Mouse (Mus musculus) midbrain, embryonic 12.5 days (tissue): ENCODE measurements at regions not wholly inside any gene's neighbourhood (a gene's known extent, or its start where the extent isn't known, plus 50 kb on each side); places are given as distances from the start of the nearest gene placed in this dataset.

ENCODE experiments used
- ATAC-seq: fragments of 200-750 bp; cut with Nextera tagmentation; 2 replicates; pipeline ENCODE4 v1.8.0; 2017; ENCODE audit warnings: low read depth, moderate TSS enrichment, moderate library complexity; ENCODE audit not compliant: low FRiP score
- H3K27ac ChIP-seq: fragments of 300-500 bp; sonication (generic); replicated peaks from 2 replicates; pipeline ENCODE4 v1.5.1; 2016; ENCODE audit warnings: mild to moderate bottlenecking
- H3K27me3 ChIP-seq: fragments of 300-500 bp; sonication (generic); 2 replicates; pipeline ENCODE4 v1.6.1; 2016; ENCODE audit warnings: mild to moderate bottlenecking
- H3K36me3 ChIP-seq: fragments of 300-500 bp; sonication (generic); 2 replicates; pipeline ENCODE4 v1.6.1; 2016
- H3K4me1 ChIP-seq: fragments of 300-500 bp; sonication (generic); 2 replicates; pipeline ENCODE4 v1.6.1; 2016
- H3K4me2 ChIP-seq: fragments of 300-500 bp; sonication (generic); replicated peaks from 2 replicates; pipeline ENCODE4 v1.6.1; 2016; ENCODE audit warnings: mild to moderate bottlenecking, moderate library complexity
- H3K4me3 ChIP-seq: fragments of 300-500 bp; sonication (generic); 2 replicates; pipeline ENCODE4 v1.5.1; 2016; ENCODE audit warnings: mild to moderate bottlenecking
- H3K9ac ChIP-seq: fragments of 300-500 bp; sonication (generic); replicated peaks from 2 replicates; pipeline ENCODE4 v1.6.1; 2016; ENCODE audit warnings: mild to moderate bottlenecking, moderate library complexity
- H3K9me3 ChIP-seq: fragments of 300-500 bp; sonication (generic); 2 replicates; pipeline ENCODE4 v1.6.1; 2016; ENCODE audit warnings: mild to moderate bottlenecking
- whole genome bisulfite sequencing: fragments of 180-500 bp; shearing (Covaris S2); methylation state at CpG from one replicate; pipeline ENCODE4 v1.1.7; 2016; 5-methylcytosine and 5-hydroxymethylcytosine counted together

DNA sequence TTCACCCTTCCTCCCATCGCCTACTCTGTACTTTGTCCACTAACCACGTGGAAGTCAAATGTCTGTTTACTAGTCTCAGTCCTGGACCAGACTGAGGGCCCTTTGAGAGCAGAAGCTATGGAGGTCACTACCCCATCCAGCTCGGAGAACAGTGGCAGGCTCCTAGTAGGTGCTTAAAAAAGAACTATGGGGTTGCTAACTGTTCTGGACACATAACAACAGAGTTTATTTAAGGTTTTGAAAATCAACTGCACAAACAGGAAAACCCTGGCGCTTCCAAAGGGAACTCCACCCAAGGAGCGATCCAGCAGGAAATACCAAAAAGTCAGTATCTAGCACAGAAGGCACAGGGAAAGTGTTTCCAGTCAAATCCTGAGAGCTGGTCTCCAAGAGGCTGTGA is 75.5 kb upstream of the Klf9 start:
- Histone ChIP-seq H3K4me1 (no peaks in the 10 kb centered on the region), H3K36me3 (no peaks in the 10 kb centered on the region), H3K4me2 (no peak overlapping the region), H3K9me3 (no peaks in the 10 kb centered on the region), H3K27me3 (no peaks in the 10 kb centered on the region), H3K9ac (no peak overlapping the region), H3K4me3 (no peak overlapping the region), H3K27ac (no peak overlapping the region)
- WGBS = 79% methylated on average over 5 of the region's 5 CpGs
- no peak for ATAC-seq

DNA sequence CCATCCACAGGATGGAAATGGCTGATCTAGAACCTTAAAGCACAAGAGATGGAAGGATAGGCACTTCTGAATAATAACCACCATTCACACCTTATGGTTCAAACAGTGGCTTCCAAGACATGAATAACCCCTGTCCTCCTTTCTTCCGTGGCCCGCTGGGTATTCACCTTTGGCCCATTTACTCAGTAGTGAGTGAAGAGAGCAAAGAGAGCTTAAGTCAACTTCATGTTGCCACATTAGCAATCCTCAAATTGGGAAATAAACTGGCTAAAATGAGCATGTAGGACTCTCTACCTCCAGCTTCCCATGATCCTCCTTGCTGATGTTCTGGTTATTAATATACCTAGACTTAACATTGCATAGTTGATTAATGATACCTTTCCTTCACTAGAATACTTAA is 74.3 kb upstream of the Klf9 start:
- ATAC-seq = no peak
- no peaks in the 10 kb centered on the region for H3K9me3 ChIP-seq
- WGBS = 89% methylated on average over 2 of the region's 2 CpGs

DNA sequence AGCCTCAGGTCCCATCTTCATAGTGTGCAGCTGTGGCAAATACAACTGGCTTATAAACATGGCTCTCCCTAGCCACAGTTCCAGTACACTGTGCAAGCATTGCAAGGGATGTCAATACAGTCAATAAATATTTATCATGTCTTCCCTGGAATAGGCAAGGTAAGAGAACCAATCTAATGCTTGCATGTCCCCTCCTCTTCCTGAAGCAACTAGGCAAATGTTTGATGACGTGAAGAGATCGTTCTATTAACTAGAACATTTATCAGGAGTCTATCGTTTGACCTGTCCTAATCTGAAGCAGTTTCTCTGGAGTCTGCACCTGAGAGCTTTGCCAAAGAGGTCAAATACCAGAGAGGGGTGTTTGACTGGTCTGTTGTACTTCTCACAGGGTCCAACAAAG is 72.4 kb upstream of the Klf9 start:
- H3K4me2 ChIP-seq = no peak overlapping the region
- no peaks in the 10 kb centered on the region for H3K4me1 ChIP-seq
- 92% methylated on average over 3 of the region's 3 CpGs for WGBS
- no peak for ATAC-seq
- no peak overlapping the region for H3K9ac ChIP-seq
- H3K36me3 ChIP-seq = no peaks in the 10 kb centered on the region
- no peaks in the 10 kb centered on the region for H3K27me3 ChIP-seq
- H3K9me3 ChIP-seq = no peaks in the 10 kb centered on the region
- H3K27ac ChIP-seq = no peak overlapping the region
- H3K4me3 ChIP-seq = no peak overlapping the region

More for the DNA sequence above, 74.3 kb upstream of the Klf9 start:
- no peak overlapping the region for H3K27ac ChIP-seq
- H3K4me2 ChIP-seq = no peak overlapping the region
- H3K27me3 ChIP-seq = no peaks in the 10 kb centered on the region
- no peak overlapping the region for H3K9ac ChIP-seq
- no peaks in the 10 kb centered on the region for H3K36me3 ChIP-seq
- no peaks in the 10 kb centered on the region for H3K4me1 ChIP-seq
- no peak overlapping the region for H3K4me3 ChIP-seq

DNA sequence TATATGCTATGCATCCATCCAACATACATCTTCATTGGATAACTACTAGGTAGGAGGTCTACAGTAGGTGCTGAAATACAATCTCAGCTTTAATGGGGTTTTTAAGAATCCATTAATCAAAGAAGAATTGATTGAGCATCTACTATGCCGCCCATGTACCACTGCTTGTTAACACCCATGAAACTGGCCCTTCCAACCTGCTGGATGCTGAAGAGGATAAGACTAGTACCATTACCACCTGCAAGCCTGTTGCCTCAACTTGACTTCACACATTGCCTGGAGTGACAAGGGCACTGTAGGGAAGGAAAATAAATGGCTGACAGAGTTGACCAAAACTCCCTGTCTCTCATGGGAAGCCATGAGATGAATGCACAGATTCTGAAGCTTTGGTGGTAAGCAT is 71.4 kb upstream of the Klf9 start:
- H3K4me2 ChIP-seq = no peak overlapping the region
- ATAC-seq = no peak
- no peak overlapping the region for H3K4me3 ChIP-seq
- H3K9me3 ChIP-seq = no peaks in the 10 kb centered on the region
- 94% methylated on average over 1 of the region's 1 CpGs for WGBS
- H3K27me3 ChIP-seq = no peaks in the 10 kb centered on the region
- H3K9ac ChIP-seq = no peak overlapping the region
- no peak overlapping the region for H3K27ac ChIP-seq
- H3K36me3 ChIP-seq = no peaks in the 10 kb centered on the region
- H3K4me1 ChIP-seq = no peaks in the 10 kb centered on the region

DNA sequence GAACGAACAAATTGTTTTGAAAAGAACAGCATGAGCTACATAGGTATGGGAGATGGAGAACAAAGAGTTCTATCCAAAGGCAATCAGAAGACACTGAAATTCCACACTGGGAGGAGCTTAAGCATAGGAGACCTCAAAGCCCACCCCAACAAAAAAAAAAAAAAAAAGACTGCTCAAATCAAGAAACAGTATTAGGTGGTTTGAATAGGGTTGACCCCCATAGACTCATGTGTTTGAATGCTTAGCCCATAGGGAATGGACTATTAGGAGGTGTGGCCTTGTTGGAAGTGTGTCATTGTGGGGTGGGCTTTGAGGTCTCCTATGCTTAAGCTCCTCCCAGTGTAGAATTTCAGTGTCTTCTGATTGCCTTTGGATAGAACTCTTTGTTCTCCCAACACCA is 70.0 kb upstream of the Klf9 start:
- H3K9ac ChIP-seq = no peak overlapping the region
- no peak overlapping the region for H3K4me2 ChIP-seq
- no peaks in the 10 kb centered on the region for H3K36me3 ChIP-seq
- no peak overlapping the region for H3K27ac ChIP-seq
- H3K27me3 ChIP-seq = no peaks in the 10 kb centered on the region
- no peaks in the 10 kb centered on the region for H3K4me1 ChIP-seq
- no peak for ATAC-seq
- no peak overlapping the region for H3K4me3 ChIP-seq
- WGBS = 83% methylated on average over 1 of the region's 1 CpGs
- H3K9me3 ChIP-seq = no peaks in the 10 kb centered on the region

DNA sequence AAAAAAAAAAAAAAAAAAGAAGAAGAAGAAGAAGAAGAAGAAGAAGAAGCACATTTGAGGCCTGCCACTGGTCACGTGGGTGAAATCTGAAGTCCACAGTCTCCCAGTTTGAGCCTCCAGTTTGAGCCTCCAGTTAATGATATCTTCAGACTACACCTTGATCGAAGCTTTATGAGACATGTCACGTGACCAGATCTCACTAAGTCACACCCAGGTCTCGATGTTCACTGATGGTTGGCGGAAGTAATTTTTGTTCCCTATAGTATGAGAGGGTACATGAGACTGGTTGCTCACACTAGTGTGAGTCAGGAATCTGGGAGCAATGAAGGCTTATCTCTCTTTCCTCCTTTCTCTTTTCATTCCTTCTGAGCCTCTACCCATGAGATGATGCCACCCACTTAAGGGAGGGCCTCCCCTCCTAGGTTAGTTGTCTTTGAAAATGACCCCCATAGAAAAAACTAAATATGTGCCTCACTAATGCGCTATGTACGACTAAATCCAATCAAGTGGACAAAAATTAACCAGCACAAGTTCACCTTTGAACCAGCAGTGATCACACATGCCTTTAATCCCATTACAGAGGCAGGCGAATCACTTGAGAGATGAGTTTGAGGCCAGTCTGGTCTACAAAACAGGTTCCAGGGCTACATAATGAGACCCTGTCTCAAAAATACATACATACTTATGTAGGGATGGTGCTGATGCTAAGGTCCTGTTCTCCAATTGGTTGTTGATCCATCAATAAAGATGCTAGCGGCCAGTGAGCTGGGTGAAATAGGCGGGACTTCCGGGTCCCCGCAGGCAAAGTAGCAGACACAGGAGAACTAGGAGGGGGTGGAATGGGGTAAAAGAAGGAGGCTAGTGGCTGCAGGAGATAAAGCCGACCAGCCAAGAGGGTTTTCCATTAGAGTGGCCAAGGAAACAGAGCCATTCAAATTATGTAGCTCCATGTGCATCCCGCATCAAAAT is 66.1 kb upstream of the Klf9 start:
- no peak for ATAC-seq
- WGBS = 80% methylated on average over 14 of the region's 14 CpGs
- no peak overlapping the region for H3K4me2 ChIP-seq

DNA sequence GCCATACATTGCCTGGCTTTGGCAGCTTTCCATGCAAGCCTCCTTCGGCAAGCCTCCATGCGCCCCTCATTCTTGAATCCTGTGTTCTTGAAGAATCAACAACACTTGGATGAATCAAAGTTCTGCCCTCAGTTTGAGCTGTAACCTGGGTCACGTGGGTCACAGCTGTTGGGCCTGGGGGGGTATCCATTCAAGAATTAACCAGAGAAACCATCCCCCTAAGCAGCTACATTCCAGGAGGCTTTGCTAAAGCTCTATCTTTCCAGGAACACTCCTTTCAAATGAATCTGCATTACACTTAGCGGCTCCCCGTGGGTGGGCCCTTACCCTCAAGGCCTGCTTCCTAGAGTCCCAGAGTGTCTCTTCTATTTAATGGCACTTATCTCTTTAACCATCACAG is 65.2 kb upstream of the Klf9 start:
- 35% methylated on average over 5 of the region's 5 CpGs for WGBS
- H3K9me3 ChIP-seq = no peaks in the 10 kb centered on the region

More for the DNA sequence above, 66.1 kb upstream of the Klf9 start:
- Histone ChIP-seq H3K27ac (no peak overlapping the region), H3K27me3 (no peaks in the 10 kb centered on the region), H3K9me3 (no peaks in the 10 kb centered on the region), H3K4me3 (no peak overlapping the region), H3K4me1 (no peaks in the 10 kb centered on the region), H3K36me3 (no peaks in the 10 kb centered on the region), H3K9ac (no peak overlapping the region)

DNA sequence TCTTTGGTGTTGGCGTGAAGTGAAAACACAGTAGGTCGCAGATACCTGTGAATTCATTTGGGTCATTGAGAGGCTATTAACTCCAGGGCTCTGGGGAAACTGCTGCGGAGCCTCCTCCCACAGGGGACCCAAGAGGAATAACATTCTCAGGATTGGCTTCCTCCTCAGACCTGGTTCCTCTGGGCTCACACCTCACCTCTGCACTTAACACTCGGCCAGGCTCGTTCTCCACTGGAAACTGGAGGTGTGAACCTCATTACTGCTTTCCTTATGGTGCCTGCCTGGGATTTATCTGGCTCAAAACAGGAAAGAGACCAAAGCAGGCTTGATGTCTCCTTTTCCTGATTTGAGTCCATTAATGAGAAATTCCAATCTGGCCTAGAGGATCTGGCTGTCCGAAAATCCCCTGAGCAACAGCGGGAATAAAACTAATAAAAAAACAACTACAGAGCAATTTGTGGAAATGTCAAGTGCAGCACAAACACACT is 55.8 kb upstream of the Klf9 start:
- Histone ChIP-seq H3K9me3 (no peaks in the 10 kb centered on the region), H3K27ac (no peak overlapping the region), H3K4me2 (no peak overlapping the region), H3K4me3 (no peak overlapping the region), H3K27me3 (no peaks in the 10 kb centered on the region), H3K4me1 (no peaks in the 10 kb centered on the region), H3K9ac (no peak overlapping the region), H3K36me3 (no peaks in the 10 kb centered on the region)
- 94% methylated on average over 7 of the region's 7 CpGs for WGBS
- ATAC-seq = no peak

More for the DNA sequence above, 65.2 kb upstream of the Klf9 start:
- Histone ChIP-seq H3K9ac (no peak overlapping the region), H3K4me1 (no peaks in the 10 kb centered on the region), H3K4me2 (no peak overlapping the region), H3K4me3 (no peak overlapping the region), H3K36me3 (no peaks in the 10 kb centered on the region), H3K27ac (no peak overlapping the region), H3K27me3 (no peaks in the 10 kb centered on the region)
- ATAC-seq = no peak

DNA sequence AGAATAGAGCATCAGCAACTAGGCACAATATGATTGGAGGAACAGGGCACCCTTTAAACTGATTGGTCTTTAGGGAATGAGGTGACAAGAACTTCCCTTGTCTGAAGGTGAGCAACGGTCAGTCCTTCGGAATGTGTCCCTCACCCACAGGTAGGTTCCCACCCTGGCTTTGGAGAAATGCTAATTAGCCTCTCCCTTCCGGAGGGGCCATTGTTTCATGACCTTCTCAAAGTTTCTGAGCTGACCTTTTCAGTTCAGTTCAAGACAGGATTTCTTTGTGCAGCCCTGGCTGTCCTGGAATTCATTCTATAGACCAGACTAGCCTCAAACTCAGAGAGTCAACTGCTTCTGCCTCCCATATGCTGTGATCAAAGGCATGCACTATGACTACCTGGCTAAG is 53.5 kb upstream of the Klf9 start:
- H3K27me3 ChIP-seq = no peaks in the 10 kb centered on the region
- ATAC-seq = no peak
- no peak overlapping the region for H3K9ac ChIP-seq
- H3K4me3 ChIP-seq = no peak overlapping the region
- no peak overlapping the region for H3K27ac ChIP-seq
- no peak overlapping the region for H3K4me2 ChIP-seq
- no peaks in the 10 kb centered on the region for H3K4me1 ChIP-seq
- WGBS = 88% methylated on average over 3 of the region's 3 CpGs
- H3K9me3 ChIP-seq = no peaks in the 10 kb centered on the region
- H3K36me3 ChIP-seq = no peaks in the 10 kb centered on the region

DNA sequence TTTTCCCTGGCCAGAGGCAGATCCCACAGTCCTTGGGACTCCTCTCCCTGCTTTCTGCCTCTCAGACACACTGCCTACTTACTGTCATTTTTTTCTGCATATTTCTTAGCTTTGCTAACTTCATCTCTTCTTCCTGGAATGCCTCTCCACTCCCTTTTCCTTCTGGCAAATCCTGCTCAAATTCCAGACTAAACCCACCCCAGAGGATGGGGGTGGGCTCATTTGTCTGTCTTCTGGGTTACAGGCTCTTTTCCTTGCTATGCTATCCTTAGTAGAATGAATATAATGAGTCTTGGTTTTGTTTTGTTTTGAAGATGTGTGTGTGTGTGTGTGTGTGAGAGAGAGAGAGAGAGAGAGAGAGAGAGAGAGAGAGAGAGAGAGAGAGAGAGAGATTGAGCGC is 51.9 kb upstream of the Klf9 start:
- Histone ChIP-seq H3K4me3 (no peak overlapping the region), H3K4me2 (no peak overlapping the region), H3K9me3 (no peaks in the 10 kb centered on the region), H3K27me3 (no peaks in the 10 kb centered on the region), H3K4me1 (no peaks in the 10 kb centered on the region), H3K9ac (no peak overlapping the region), H3K27ac (no peak overlapping the region), H3K36me3 (no peaks in the 10 kb centered on the region)
- 100% methylated on average over 1 of the region's 1 CpGs for WGBS
- ATAC-seq = no peak

DNA sequence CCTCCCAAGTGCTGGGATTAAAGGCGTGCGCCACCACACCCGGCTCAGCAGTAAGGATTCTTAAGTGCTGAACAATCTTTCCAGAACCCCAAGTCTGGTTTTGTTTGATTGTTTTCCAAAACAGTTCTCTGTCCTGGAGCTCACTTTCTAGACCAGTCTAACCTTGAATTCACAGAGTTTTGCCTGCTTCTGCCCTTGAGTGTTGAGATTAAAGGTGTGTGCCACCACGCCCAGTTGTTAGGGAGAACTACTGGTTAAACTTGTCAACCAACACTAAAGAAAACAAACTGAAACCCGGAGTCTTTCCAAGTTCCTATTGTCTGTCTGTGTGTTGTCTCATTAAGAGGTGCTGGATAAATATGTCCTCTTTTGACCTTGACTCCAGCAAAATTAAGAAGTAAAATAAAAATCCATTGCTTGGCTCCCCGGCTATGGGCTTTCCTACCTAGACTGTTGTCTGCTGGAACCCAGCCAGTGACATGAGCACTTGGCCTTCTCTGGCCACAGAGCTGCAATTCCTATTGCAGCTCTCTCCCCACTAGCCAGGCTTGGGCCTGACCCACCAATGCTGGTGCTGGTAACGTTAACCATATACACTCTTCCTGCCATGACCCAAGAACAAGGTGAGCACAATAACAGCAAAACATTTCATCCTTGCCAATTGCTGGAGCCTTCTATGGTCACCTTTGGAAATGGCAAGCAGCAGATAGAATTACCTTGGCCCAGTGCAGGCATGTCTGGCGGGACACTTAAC is 51.1 kb upstream of the Klf9 start:
- Histone ChIP-seq H3K36me3 (no peaks in the 10 kb centered on the region), H3K9me3 (no peaks in the 10 kb centered on the region), H3K4me3 (no peak overlapping the region), H3K27ac (no peak overlapping the region), H3K27me3 (no peaks in the 10 kb centered on the region), H3K4me2 (no peak overlapping the region), H3K9ac (no peak overlapping the region), H3K4me1 (no peaks in the 10 kb centered on the region)
- 93% methylated on average over 8 of the region's 8 CpGs for WGBS
- no peak for ATAC-seq
